Mouse (Mus musculus) layer of hippocampus, postnatal 14 days (tissue): ENCODE results near the gene Tmem234. TPM values are rescaled to one million over a fixed set of nuclear protein-coding genes. Genes with fewer than 3 reads are reported as not detected.
A peak's percentile ranks its signal among the peaks of the same experiment; 100 is the strongest.

Experiments used
- DNase-seq, 2 experiments: peaks; one replicate each; pipeline ENCODE4 v3.0.0; 2021 to 2022; ENCODE audit warnings: low spot score in 2 of 2, mixed read lengths in 1 of 2
- microRNA-seq, 2 experiments: library from miRNA; unstranded; fragments of <30 nt; microRNA quantifications; one replicate each; pipeline ENCODE4 v1.2.0; 2021
- total RNA-seq, 2 experiments: library from RNA; stranded (reverse); gene quantifications; 2 replicates each; pipeline ENCODE4 v1.2.3; 2021

The Tmem234 gene
- total RNA-seq, 2 experiments from 2014 or later: 86.1 to 90.9 TPM

DNA sequence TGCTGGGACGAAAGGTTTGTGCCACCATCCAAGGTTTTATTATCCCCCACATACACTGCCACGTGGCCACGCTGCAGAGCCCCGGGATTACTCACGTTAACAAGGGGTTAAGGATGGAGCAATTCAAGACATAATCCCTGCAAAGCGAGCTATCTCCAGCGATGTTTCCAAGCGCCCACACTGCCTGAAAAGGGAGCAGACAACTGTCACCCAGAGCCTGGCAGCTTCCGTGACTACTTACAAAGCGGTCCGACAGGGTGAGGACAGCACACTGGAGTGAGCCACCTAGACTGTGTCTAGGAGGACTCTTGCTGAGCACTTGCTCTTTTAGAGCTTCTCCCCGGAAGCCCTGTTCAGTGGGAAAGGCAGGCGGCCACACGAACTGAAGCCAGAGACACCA is 54.3 kb downstream of the Tmem234 start:
- no peak for DNase-seq

DNA sequence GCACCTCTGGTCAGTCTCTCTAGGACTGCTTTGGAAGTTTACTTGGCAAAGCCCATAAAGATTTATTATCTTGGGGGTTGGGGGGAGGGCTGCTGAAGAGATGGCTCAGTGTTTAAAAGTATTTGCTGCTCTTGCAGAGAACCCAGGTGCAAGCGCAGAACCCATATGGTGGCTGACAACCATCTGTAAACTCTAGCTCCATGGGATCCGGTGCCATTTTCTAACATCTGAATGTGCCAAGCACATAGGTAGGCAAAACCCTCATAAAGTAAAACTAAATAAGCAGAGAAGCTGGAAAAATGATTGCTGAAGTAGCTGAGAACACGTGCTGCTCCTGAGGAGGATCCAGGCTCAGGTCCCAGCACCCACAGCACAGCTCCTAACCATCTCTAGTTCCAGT is 61.1 kb downstream of the Tmem234 start:
- DNase-seq: no peak

DNA sequence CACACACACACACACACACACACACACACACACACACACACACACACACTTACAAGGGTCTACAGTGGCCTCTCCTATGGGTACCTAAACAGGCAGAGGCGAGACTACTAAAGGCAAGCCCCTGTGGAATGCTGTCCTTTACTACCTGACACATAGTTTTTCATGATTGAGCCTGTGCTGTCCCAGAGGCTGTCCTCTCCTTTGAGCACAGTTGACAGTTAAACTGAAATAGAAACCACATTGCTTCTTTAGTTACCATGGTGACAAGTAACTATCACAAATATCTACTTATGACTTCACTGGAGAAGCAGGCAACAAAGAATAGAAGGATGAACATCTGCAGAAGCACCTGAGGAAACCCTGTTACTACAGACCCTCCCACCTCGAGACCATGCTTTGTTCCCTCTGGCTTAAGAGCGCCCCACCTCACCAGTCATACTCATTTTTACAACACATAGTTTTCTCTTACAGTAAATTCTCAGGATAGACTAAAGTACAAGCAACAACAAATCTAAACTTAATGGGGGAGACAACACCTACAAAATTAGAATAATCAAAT is 61.9 kb downstream of the Tmem234 start:
- DNase-seq: no peak

DNA sequence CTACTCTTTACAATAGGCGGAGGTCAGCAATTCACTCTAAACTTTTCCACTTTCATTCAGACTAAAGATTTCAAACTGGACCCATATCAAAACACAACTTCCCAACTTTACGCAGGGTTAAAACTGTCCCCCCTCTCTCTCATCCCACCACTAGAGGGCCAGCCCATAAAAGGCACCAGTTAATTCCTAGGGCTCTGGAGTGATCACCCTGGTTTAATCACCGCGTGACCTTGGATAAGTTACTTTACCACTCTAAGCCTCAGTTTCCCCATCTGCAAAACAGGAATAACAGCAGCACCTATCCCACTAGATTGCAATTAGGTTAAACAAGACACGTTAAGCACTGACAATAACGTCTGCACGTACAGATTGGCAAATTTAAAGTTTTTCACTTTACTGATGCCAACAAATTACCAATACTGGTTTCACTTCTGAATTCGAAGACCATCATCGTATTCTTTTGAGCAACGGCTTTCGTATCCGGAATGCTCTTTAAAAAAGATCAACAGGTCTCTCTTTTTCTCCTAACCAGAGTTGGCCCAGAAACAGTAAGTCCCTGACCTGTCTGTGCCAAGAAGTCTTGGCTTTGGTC is 71.1 kb downstream of the Tmem234 start:
- DNase-seq: peak; percentile 22 to 51

DNA sequence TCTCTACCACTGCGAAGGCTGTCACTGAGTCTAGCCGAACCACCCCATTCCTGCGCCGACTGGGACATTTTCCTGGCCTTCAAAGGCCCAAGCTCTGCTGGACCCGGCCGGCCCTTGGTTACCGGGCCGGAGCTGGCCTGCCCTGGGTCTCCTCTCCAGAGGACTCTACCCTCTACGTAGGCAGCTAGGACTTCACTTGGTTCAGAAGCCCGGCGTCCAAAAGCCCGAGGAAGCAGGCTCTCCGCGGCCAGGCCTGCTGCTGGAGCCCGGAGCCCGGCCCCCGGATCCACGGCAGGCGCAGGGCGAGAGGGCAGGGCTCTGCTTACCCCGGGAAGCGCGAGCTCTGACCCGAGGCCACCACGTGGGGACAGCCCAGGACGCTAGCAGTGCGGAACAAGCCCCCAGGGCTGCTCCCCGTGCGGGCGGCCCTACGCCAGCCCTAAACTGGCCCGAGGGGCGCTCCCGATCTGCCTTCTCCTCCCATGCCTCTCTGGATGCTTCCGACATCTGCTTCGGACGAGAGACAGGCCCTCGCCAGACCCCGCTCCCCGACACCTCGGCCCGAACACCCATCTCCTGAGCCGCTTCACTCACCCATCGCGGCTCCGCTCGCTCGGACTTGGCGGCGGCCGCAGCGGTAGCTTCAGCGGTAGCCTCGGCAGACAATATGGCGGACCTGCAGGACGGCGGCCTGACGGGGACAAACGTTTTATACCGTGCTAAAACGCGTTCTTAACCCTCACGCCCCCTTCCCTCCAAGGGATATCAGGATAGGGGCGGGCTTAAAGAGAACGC is 71.8 kb downstream of the Tmem234 start, which contains the start of gene Kpna6:
Kpna6 (minus strand) TSS at position 685 of the 795 bp plus-strand sequence.
- DNase-seq: peak; percentile 93 to 94

DNA sequence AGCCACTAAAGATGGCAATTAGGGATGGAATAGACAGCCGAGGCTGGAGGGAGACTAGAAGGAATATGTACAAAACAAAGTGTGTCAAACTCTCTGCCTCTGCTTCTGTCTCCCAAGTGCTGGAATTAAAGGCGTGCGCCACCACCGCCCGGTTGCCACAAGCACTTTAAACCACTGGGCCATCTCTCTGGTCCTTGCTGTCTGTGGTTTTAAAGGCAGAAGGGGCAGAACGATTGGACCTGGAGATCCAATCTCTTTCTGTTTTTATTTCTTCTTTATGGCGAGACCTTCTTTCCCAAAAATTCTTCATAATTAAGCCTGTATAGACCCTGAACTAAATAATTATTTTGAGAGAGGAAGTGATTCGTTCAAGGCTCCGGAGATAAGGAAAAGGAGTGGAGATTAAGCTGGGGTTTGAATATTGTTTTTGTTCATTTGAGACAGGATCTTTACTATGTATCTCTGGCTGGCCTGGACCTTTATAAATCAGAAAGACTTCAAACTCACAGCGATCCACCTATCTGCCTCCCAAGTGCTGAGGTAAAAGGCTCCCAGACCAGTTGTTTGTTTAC is 72.5 kb downstream of the Tmem234 start:
- no peak for DNase-seq

Small RNAs within 50 kb of the gene (microRNA-seq; reads per million reads assigned to microRNA genes)
- gene Mir8119: 0 reads per million in 2 experiments

Other genes with a start within 250 kb of the Tmem234 start
- gene Zbtb8a, start 222.6 kb upstream of the Tmem234 start, total RNA-seq: 1 to 10 TPM; 6.1 to 6.3 TPM
- 1 to 10 TPM; 4.0 to 5.0 TPM for gene Zbtb8b, start 159.8 kb upstream of the Tmem234 start, total RNA-seq
- gene Bsdc1, start 139.1 kb upstream of the Tmem234 start, total RNA-seq: 10 to 100 TPM; 52.2 to 54.2 TPM
- gene Tssk3, start 109.6 kb upstream of the Tmem234 start, total RNA-seq: not detected
- gene Fam229a, start 109.5 kb upstream of the Tmem234 start, total RNA-seq: under 1 TPM in 1 of 2 experiments, not detected in 1; 0.72 TPM
- gene Marcksl1, start 87.1 kb upstream of the Tmem234 start, total RNA-seq: 100 to 1,000 TPM; 372 to 379 TPM
- 10 to 100 TPM; 36.4 to 44.6 TPM for gene Hdac1, start 58.0 kb upstream of the Tmem234 start, total RNA-seq
- 1 to 10 TPM; 4.0 to 4.4 TPM for gene Lck, start 27.0 kb upstream of the Tmem234 start, total RNA-seq
- gene Fam167b, start 22.1 kb upstream of the Tmem234 start, total RNA-seq: under 1 TPM in 1 of 2 experiments, not detected in 1; 0.37 TPM
- 100 to 1,000 TPM; 121 to 128 TPM for gene Eif3i, start within 50 bp of the Tmem234 start, total RNA-seq
- 1 to 10 TPM; 3.4 to 4.4 TPM for gene Dcdc2b, start 13.6 kb downstream of the Tmem234 start, total RNA-seq
- 10 to 100 TPM; 31.3 to 35.7 TPM for gene Iqcc, start 18.4 kb downstream of the Tmem234 start, total RNA-seq
- gene Ccdc28b, start 23.3 kb downstream of the Tmem234 start, total RNA-seq: 100 to 1,000 TPM; 102 to 116 TPM
- gene Txlna, start 40.4 kb downstream of the Tmem234 start, total RNA-seq: 10 to 100 TPM; 39.8 to 46.9 TPM
- 10 to 100 TPM; 88.9 to 93.4 TPM for gene Kpna6, start 72.1 kb downstream of the Tmem234 start, total RNA-seq
- 10 to 100 TPM; 12.8 to 15.2 TPM for gene Tmem39b, start 96.2 kb downstream of the Tmem234 start, total RNA-seq
- 10 to 100 TPM; 83.3 to 85.6 TPM for gene Khdrbs1, start 141.6 kb downstream of the Tmem234 start, total RNA-seq
- 100 to 1,000 TPM; 123 to 132 TPM for gene Ptp4a2, start 210.6 kb downstream of the Tmem234 start, total RNA-seq